In genomic region chr11:94474544-94474910, GRCm38 (mm10) we compare ENCODE assay signal across 8 mouse cellular contexts. TPM values are rescaled to one million over a fixed set of nuclear protein-coding genes. Genes with fewer than 3 reads are reported as not detected.
DNase-seq lines count a peak whose midpoint lies in the region; ATAC-seq and TF ChIP-seq lines count a peak whose summit lies in the region.

No protein-coding gene starts in this region.

- no peak for TF ChIP-seq CTCF in forebrain, postnatal 0 days (IDR thresholded peaks at IDR 0.05; ENCODE audit: low read depth)

- no peaks in the 10 kb centered on the region for H3K36me3 ChIP-seq in heart, embryonic 13.5 days
- no peaks in the 10 kb centered on the region for H3K36me3 ChIP-seq in forebrain, postnatal 0 days (ENCODE audit: insufficient read depth)
- H3K36me3 ChIP-seq in liver, embryonic 16.5 days (ENCODE audit: control insufficient read depth, insufficient read depth): no peaks in the 10 kb centered on the region

- peak overlapping the region; percentile 84 for H3K9ac ChIP-seq in heart, embryonic 13.5 days
- H3K9ac ChIP-seq in forebrain, postnatal 0 days: peak overlapping the region; percentile 68; the same call in 1 of the 2 replicates
- no peak overlapping the region for H3K9ac ChIP-seq in liver, embryonic 16.5 days (ENCODE audit: low read depth, low read length)

- H3K4me1 ChIP-seq in heart, embryonic 13.5 days: peaks cover 55% of the 10 kb centered on the region
- H3K4me1 ChIP-seq in forebrain, postnatal 0 days (ENCODE audit: insufficient read depth): peaks cover 17% of the 10 kb centered on the region
- peaks cover 9% of the 10 kb centered on the region for H3K4me1 ChIP-seq in liver, embryonic 16.5 days (ENCODE audit: control insufficient read depth, low read depth, low read length)

- WGBS in heart, embryonic 13.5 days: 2% methylated on average over 11 of the region's 11 CpGs
- WGBS in forebrain, postnatal 0 days: 2% methylated on average over 11 of the region's 11 CpGs
- 2% methylated on average over 11 of the region's 11 CpGs for WGBS in liver, embryonic 16.5 days (ENCODE audit: insufficient replicate concordance)

- ATAC-seq in heart, embryonic 13.5 days (ENCODE audit: extremely low read depth, insufficient number of reproducible peaks, low FRiP score, low TSS enrichment): no peak
- ATAC-seq in forebrain, postnatal 0 days: no peak; the same call in 1 of the 2 replicates
- ATAC-seq in liver, embryonic 16.5 days (ENCODE audit: low read depth): no peak

- no peak for DNase-seq in heart, adult 8-10 months (ENCODE audit: low spot score)
- peak; percentile 20 for DNase-seq in ES-CJ7 (ENCODE audit: low read depth, low spot score)
- DNase-seq in forebrain, postnatal 0 days: no peak
- DNase-seq in gastrocnemius, postnatal 25 days: no peak
- no peak for DNase-seq in embryo, embryonic 11 days
- DNase-seq in cerebellum, adult 9-10 months: no peak

- peak overlapping the region; percentile 98 for H3K4me2 ChIP-seq in heart, embryonic 13.5 days
- H3K4me2 ChIP-seq in forebrain, postnatal 0 days (ENCODE audit: low read depth): peak overlapping the region; percentile 90
- H3K4me2 ChIP-seq in liver, embryonic 16.5 days (ENCODE audit: low read depth, low read length): peak overlapping the region; percentile 75

- H3K9me3 ChIP-seq in heart, embryonic 13.5 days: no peaks in the 10 kb centered on the region
- H3K9me3 ChIP-seq in forebrain, postnatal 0 days (ENCODE audit: low read length): no peaks in the 10 kb centered on the region
- H3K9me3 ChIP-seq in liver, embryonic 16.5 days (replicated peaks; ENCODE audit: control insufficient read depth, low read length): no peaks in the 10 kb centered on the region

- H3K27ac ChIP-seq in heart, embryonic 13.5 days (replicated peaks): no peak overlapping the region
- no peak overlapping the region for H3K27ac ChIP-seq in forebrain, postnatal 0 days (ENCODE audit: low read depth, low read length)
- H3K27ac ChIP-seq in liver, embryonic 16.5 days (ENCODE audit: low read length): no peak overlapping the region

- peaks cover 89% of the 10 kb centered on the region for H3K27me3 ChIP-seq in heart, embryonic 13.5 days (replicated peaks)
- H3K27me3 ChIP-seq in forebrain, postnatal 0 days (ENCODE audit: insufficient read depth, low read length): peaks cover 6% of the 10 kb centered on the region
- peaks cover 77% of the 10 kb centered on the region for H3K27me3 ChIP-seq in liver, embryonic 16.5 days (ENCODE audit: control insufficient read depth, insufficient read depth, low read depth, low read length)

- H3K4me3 ChIP-seq in heart, embryonic 13.5 days: peak overlapping the region; percentile 64
- H3K4me3 ChIP-seq in forebrain, postnatal 0 days (ENCODE audit: low read depth, low read length): peak overlapping the region; percentile 72
- H3K4me3 ChIP-seq in liver, embryonic 16.5 days (ENCODE audit: low read depth, low read length): peak overlapping the region; percentile 50

RNA-seq across cellular contexts. Expression of gene Cacna1g, which starts 0.5 kb away (rescaled TPM):
- polyA plus RNA-seq in heart, embryonic 13.5 days (2015; fragmentation: Nextera tagmentation; extraction: Ambion mirVana): 3.4 and 5.8 TPM in 2 replicates
- 10 to 100 TPM in 3 of 4 experiments, 1 to 10 TPM in 1; 6.7 to 14.6 (median 12.5) TPM for total RNA-seq in heart, adult 8-10 months (2022)
- 47.1 and 62.9 TPM in 2 replicates for total RNA-seq in forebrain, postnatal 0 days (2014; rRNA removed)
- polyA plus RNA-seq in forebrain, postnatal 0 days (2015; fragmentation: Nextera tagmentation; extraction: Ambion mirVana): 5.3 and 5.8 TPM in 2 replicates
- 1.9 TPM in 2 replicates for polyA plus RNA-seq in liver, embryonic 16.5 days (2015; fragmentation: Nextera tagmentation; extraction: Ambion mirVana)
- total RNA-seq in gastrocnemius, postnatal 25 days (2021): 1 to 10 TPM; 2.0 to 3.2 TPM

RNA-seq across cellular contexts. Expression of gene Spata20, which starts 11.5 kb away (rescaled TPM):
- polyA plus RNA-seq in heart, embryonic 13.5 days (2015; fragmentation: Nextera tagmentation; extraction: Ambion mirVana): 0.45 and 0.47 TPM in 2 replicates
- under 1 TPM; 0.09 to 0.63 (median 0.40) TPM for total RNA-seq in heart, adult 8-10 months (2022)
- total RNA-seq in forebrain, postnatal 0 days (2014; rRNA removed): 0.92 and 3.1 TPM in 2 replicates
- polyA plus RNA-seq in forebrain, postnatal 0 days (2015; fragmentation: Nextera tagmentation; extraction: Ambion mirVana): 0.99 and 2.3 TPM in 2 replicates
- not detected in 2 replicates for polyA plus RNA-seq in liver, embryonic 16.5 days (2015; fragmentation: Nextera tagmentation; extraction: Ambion mirVana)
- not detected for total RNA-seq in gastrocnemius, postnatal 25 days (2021)

RNA-seq across cellular contexts. Expression of gene Epn3, which starts 25.2 kb away (rescaled TPM):
- polyA plus RNA-seq in heart, embryonic 13.5 days (2015; fragmentation: Nextera tagmentation; extraction: Ambion mirVana): 11.8 and 12.5 TPM in 2 replicates
- total RNA-seq in heart, adult 8-10 months (2022): 10 to 100 TPM; 21.3 to 28.5 (median 25.1) TPM
- 2.0 and 2.5 TPM in 2 replicates for total RNA-seq in forebrain, postnatal 0 days (2014; rRNA removed)
- 0.96 and 1.4 TPM in 2 replicates for polyA plus RNA-seq in forebrain, postnatal 0 days (2015; fragmentation: Nextera tagmentation; extraction: Ambion mirVana)
- 0.08 TPM in 1 of 2 replicates, not detected in the other for polyA plus RNA-seq in liver, embryonic 16.5 days (2015; fragmentation: Nextera tagmentation; extraction: Ambion mirVana)
- under 1 TPM; 0.08 to 0.43 TPM for total RNA-seq in gastrocnemius, postnatal 25 days (2021)

RNA-seq across cellular contexts. Expression of gene Mycbpap, which starts 47.0 kb away (rescaled TPM):
- 5.6 and 6.8 TPM in 2 replicates for polyA plus RNA-seq in heart, embryonic 13.5 days (2015; fragmentation: Nextera tagmentation; extraction: Ambion mirVana)
- total RNA-seq in heart, adult 8-10 months (2022): 1 to 10 TPM in 3 of 4 experiments, under 1 TPM in 1; 0.75 to 2.3 (median 1.4) TPM
- 0.77 and 2.1 TPM in 2 replicates for total RNA-seq in forebrain, postnatal 0 days (2014; rRNA removed)
- 1.5 and 1.7 TPM in 2 replicates for polyA plus RNA-seq in forebrain, postnatal 0 days (2015; fragmentation: Nextera tagmentation; extraction: Ambion mirVana)
- polyA plus RNA-seq in liver, embryonic 16.5 days (2015; fragmentation: Nextera tagmentation; extraction: Ambion mirVana): 0.30 TPM in 1 of 2 replicates, not detected in the other
- total RNA-seq in gastrocnemius, postnatal 25 days (2021): not detected
